Mouse (Mus musculus): ENCODE data around the gene Ptpn13. TPM values are rescaled to one million over a fixed set of nuclear protein-coding genes. Genes with fewer than 3 reads are reported as not detected.

The Ptpn13 gene
- polyA plus RNA-seq, 1 experiment = 15.9 TPM

DNA sequence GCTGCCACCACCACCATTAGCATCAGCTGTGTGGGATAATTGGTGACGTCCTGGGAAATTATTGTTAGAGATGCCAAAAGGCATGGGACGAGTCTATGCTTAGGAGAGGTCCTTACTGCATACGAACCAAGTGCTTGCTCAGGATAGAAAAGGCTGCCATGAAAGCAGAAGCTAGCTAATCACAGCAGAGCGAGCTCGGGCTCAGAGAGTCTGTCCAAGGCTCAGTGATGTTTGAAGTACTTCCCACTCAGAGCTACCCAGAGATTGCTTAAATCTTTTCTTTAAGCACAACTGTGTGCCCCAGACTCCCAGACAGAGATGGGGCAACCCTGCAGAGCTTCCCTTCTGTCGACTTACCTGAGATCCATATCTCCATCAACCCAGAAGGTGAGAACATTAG lies 203.5 kb downstream of the Ptpn13 start:
- no peak for DNase-seq (ENCODE audit: low read depth)

GRCm38 (mm10) chr5:103629111-103629764 lies 204.2 kb downstream of the Ptpn13 start, which contains the start of gene Slc10a6:
Slc10a6 (minus strand) TSS chr5:103629403.
- no peak for TF ChIP-seq CTCF (IDR thresholded peaks at IDR 0.05; ENCODE audit: borderline replicate concordance, extremely low read depth, insufficient read depth, insufficient read length)
- TF ChIP-seq POLR2A (IDR thresholded peaks at IDR 0.05; ENCODE audit: borderline replicate concordance, extremely low read depth, insufficient read depth, insufficient read length, poor library complexity, severe bottlenecking) = no peak
- peak; percentile 85 for DNase-seq (ENCODE audit: low read depth)

More for the DNA sequence above, 203.5 kb downstream of the Ptpn13 start:
- no peak for TF ChIP-seq CTCF (IDR thresholded peaks at IDR 0.05; ENCODE audit: borderline replicate concordance, extremely low read depth, insufficient read depth, insufficient read length)
- TF ChIP-seq POLR2A (IDR thresholded peaks at IDR 0.05; ENCODE audit: borderline replicate concordance, extremely low read depth, insufficient read depth, insufficient read length, poor library complexity, severe bottlenecking) = no peak

- no peak for DNase-seq (ENCODE audit: low read depth)
- TF ChIP-seq POLR2A (IDR thresholded peaks at IDR 0.05; ENCODE audit: borderline replicate concordance, extremely low read depth, insufficient read depth, insufficient read length, poor library complexity, severe bottlenecking) (no peak), CTCF (IDR thresholded peaks at IDR 0.05; ENCODE audit: borderline replicate concordance, extremely low read depth, insufficient read depth, insufficient read length) (no peak)
These were observed 205.0 kb downstream of the Ptpn13 start for GRCm38 (mm10) chr5:103629854-103630580.

DNA sequence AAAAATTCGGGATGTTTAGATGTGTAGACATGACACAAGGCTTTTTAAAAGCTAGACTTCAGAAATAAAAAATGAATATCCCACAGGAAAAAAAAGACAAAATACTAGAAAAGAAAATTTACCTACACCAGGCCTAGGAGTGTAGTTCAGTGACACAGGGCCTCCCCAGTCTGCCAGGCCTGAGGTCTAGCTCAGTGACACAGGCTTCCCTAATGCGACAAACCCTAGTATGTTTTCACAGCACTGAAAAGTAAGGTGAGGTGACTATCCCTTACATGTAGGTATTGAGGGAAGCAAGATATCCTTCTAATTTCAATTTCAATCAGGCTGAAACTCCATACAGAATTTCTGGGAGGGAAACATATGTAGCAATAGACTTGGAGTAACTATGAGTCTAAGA lies 212.2 kb downstream of the Ptpn13 start:
- TF ChIP-seq POLR2A (IDR thresholded peaks at IDR 0.05; ENCODE audit: borderline replicate concordance, extremely low read depth, insufficient read depth, insufficient read length, poor library complexity, severe bottlenecking) (no peak), CTCF (IDR thresholded peaks at IDR 0.05; ENCODE audit: borderline replicate concordance, extremely low read depth, insufficient read depth, insufficient read length) (no peak)
- no peak for DNase-seq (ENCODE audit: low read depth)

DNA sequence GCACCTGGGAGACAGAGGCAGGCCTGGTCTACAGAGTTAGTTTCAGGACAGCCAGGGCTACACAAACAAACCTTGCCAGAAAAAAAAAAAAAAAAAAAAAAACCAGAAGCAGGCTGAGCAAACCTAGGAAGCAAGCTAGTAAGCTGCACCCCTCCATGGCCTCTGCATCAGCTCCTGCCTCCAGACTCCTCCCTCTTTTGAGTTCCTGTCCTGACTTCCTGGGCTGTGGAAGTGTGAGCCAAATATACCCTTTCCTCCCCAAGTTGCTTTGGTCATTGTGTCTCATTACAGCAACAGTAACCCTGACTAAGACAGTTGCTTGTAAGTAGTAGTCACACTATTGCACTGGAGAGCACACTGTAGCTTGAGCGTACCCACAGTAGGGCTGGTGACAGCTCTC lies 219.2 kb downstream of the Ptpn13 start:
- no peak for DNase-seq (ENCODE audit: low read depth)
- TF ChIP-seq CTCF (IDR thresholded peaks at IDR 0.05; ENCODE audit: borderline replicate concordance, extremely low read depth, insufficient read depth, insufficient read length) (no peak), POLR2A (IDR thresholded peaks at IDR 0.05; ENCODE audit: borderline replicate concordance, extremely low read depth, insufficient read depth, insufficient read length, poor library complexity, severe bottlenecking) (no peak)

GRCm38 (mm10) chr5:103647320-103647719 lies 222.3 kb downstream of the Ptpn13 start:
- no peak for TF ChIP-seq POLR2A (IDR thresholded peaks at IDR 0.05; ENCODE audit: borderline replicate concordance, extremely low read depth, insufficient read depth, insufficient read length, poor library complexity, severe bottlenecking)
- TF ChIP-seq CTCF (IDR thresholded peaks at IDR 0.05; ENCODE audit: borderline replicate concordance, extremely low read depth, insufficient read depth, insufficient read length) = no peak
- DNase-seq (ENCODE audit: low read depth) = no peak

Other genes with a start within 250 kb of the Ptpn13 start
- gene Mapk10, start 213.9 kb upstream of the Ptpn13 start, polyA plus RNA-seq (2012; rRNA removed) = 37.3 and 65.9 TPM in 2 replicates
- 0.19 and 0.25 TPM in 2 replicates for gene Slc10a6, start 204.2 kb downstream of the Ptpn13 start, polyA plus RNA-seq (2012; rRNA removed)
- gene 1700016H13Rik, start 230.8 kb downstream of the Ptpn13 start, polyA plus RNA-seq (2012; rRNA removed) = 0.18 and 0.24 TPM in 2 replicates

Data from brain, embryonic 14.5 days (tissue).